Mouse (Mus musculus): ENCODE data around the gene Lst1.

GRCm38 (mm10) chr17:35168541-35169207 is 19.6 kb downstream of the Lst1 start:
- TF ChIP-seq CTCF (conservative IDR thresholded peaks at IDR 0.05; ENCODE audit: insufficient read depth, insufficient read length, low read depth, low read length) (no peak), POLR2A (IDR thresholded peaks at IDR 0.05; ENCODE audit: low read depth, low read length) (no peak)

Measured in kidney, adult 2 months (tissue).